Mouse (Mus musculus): Measurements from ENCODE around the gene Dars. TPM values are rescaled to one million over a fixed set of nuclear protein-coding genes. Genes with fewer than 3 reads are reported as not detected.

Gene Dars
- polyA plus RNA-seq (2017; shearing (Covaris generic)) = 190 TPM

GRCm38 (mm10) chr1:128416584-128417532, at the start of gene Dars:
Dars (minus strand) TSS chr1:128417368.

GRCm38 (mm10) chr1:128359554-128360376, 57.4 kb downstream of the Dars start, which contains the start of gene Mcm6:
Mcm6 (minus strand) TSS chr1:128359664.

GRCm38 (mm10) chr1:128328218-128328617, 89.0 kb downstream of the Dars start, which contains the start of gene Lct:
Lct (minus strand) TSS chr1:128328318.

Other genes with a start within 250 kb of the Dars start
- 66.2 TPM for gene Ubxn4, start 173.4 kb downstream of the Dars start, polyA plus RNA-seq (2017; shearing (Covaris generic))
- gene Lct, start 89.0 kb downstream of the Dars start, polyA plus RNA-seq (2017; shearing (Covaris generic)) = not detected
- 80.2 TPM for gene Mcm6, start 57.7 kb downstream of the Dars start, polyA plus RNA-seq (2017; shearing (Covaris generic))
- gene Cxcr4, start 174.9 kb upstream of the Dars start, polyA plus RNA-seq (2017; shearing (Covaris generic)) = 26.7 TPM

Data from CD4-positive, CD25-positive, alpha-beta regulatory T cell, adult 9 weeks (primary cell).